Mouse (Mus musculus): ENCODE data around the gene Wdr5.

- TF ChIP-seq CTCF (IDR thresholded peaks at IDR 0.05; ENCODE audit: low read depth, low read length) (no peak), POLR2A (IDR thresholded peaks at IDR 0.05; ENCODE audit: borderline replicate concordance, low read depth, low read length) (no peak)
Observed at GRCm38 (mm10) chr2:27516289-27516688, 1.3 kb downstream of the Wdr5 start.

Data from bone marrow macrophage, adult 2 months (primary cell).